Mouse (Mus musculus): ENCODE measurements at regions not wholly inside any gene's neighbourhood (a gene's known extent, or its start where the extent isn't known, plus 50 kb on each side); places are given as distances from the start of the nearest gene placed in this dataset.

DNA sequence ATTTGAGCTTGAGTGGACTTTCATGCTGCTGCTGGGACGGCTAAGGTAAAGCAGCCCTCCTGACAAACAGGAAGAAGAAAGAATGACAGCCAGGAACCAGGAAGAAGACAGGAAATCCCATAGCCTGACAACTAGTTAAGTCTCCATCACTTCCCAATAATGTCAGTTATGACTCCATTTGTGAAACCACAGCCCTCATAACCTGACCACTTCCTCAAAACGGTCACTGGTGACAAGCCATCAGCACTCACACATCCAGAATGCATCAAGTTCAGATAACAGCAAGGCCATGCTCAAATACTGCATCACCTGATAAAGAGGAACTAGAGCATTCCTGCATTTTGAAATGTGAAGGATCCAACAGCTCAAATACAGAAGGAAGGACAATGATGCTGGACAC is 288.3 kb downstream of the Zfp706 start:
- Histone ChIP-seq H3K27ac (ENCODE audit: insufficient read depth, low read length) (no peak overlapping the region), H3K4me1 (ENCODE audit: control insufficient read depth, insufficient read depth, low read length) (peaks cover 5% of the 10 kb centered on the region), H3K4me3 (ENCODE audit: insufficient read depth, low read length) (no peak overlapping the region)
- TF ChIP-seq CTCF (IDR thresholded peaks at IDR 0.05; ENCODE audit: extremely low read depth, insufficient read depth, low read length) (no peak), POLR2A (IDR thresholded peaks at IDR 0.05; ENCODE audit: extremely low read depth, insufficient read depth, low read length) (no peak)

DNA sequence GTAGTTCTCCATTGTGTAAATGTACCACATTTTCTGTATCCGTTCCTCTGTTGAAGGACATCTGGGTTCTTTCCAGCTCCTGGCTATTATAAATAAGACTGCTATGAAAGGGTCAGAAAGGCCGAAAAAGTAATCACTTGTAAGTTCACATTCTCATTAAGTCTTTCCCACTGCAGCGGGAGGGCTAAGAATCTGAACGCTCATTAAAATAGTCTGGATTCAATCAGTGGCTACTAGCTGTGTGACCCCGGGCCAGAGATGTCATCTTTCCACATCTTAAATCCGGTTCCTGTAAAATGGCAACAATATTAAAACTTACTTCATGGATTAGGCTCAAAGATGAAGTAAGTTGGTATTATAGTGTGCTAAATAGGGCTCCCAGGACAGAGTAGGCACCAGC is 289.7 kb downstream of the Zfp706 start:
- no peak for TF ChIP-seq CTCF (IDR thresholded peaks at IDR 0.05; ENCODE audit: extremely low read depth, insufficient read depth, low read length)
- H3K27ac ChIP-seq (ENCODE audit: insufficient read depth, low read length), result no peak overlapping the region

DNA sequence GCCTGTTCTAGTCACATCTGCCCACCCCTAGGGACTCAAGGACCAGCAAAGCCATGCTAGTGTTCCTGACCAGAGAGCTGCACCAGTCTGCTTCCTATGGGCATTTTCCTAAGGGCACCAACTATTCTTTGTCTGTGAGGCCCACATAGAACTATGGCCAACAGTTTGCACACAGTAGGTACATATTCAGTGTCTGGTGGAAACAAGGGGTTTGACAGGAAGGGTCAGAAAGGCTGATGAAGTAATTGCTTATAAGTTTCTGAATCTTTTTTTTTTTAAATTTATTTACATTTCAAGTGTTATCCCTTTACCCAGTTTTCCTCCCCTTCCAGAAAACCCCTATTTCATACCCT is 290.9 kb downstream of the Zfp706 start:
- Histone ChIP-seq H3K4me1 (ENCODE audit: control insufficient read depth, insufficient read depth, low read length) (peaks cover 5% of the 10 kb centered on the region), H3K4me3 (ENCODE audit: insufficient read depth, low read length) (no peak overlapping the region), H3K27ac (ENCODE audit: insufficient read depth, low read length) (peak overlapping the region; percentile 70)
- TF ChIP-seq POLR2A (IDR thresholded peaks at IDR 0.05; ENCODE audit: extremely low read depth, insufficient read depth, low read length) (no peak), CTCF (IDR thresholded peaks at IDR 0.05; ENCODE audit: extremely low read depth, insufficient read depth, low read length) (no peak)

More for the DNA sequence above, 289.7 kb downstream of the Zfp706 start:
- Histone ChIP-seq H3K4me1 (ENCODE audit: control insufficient read depth, insufficient read depth, low read length) (peaks cover 5% of the 10 kb centered on the region), H3K4me3 (ENCODE audit: insufficient read depth, low read length) (no peak overlapping the region)

DNA sequence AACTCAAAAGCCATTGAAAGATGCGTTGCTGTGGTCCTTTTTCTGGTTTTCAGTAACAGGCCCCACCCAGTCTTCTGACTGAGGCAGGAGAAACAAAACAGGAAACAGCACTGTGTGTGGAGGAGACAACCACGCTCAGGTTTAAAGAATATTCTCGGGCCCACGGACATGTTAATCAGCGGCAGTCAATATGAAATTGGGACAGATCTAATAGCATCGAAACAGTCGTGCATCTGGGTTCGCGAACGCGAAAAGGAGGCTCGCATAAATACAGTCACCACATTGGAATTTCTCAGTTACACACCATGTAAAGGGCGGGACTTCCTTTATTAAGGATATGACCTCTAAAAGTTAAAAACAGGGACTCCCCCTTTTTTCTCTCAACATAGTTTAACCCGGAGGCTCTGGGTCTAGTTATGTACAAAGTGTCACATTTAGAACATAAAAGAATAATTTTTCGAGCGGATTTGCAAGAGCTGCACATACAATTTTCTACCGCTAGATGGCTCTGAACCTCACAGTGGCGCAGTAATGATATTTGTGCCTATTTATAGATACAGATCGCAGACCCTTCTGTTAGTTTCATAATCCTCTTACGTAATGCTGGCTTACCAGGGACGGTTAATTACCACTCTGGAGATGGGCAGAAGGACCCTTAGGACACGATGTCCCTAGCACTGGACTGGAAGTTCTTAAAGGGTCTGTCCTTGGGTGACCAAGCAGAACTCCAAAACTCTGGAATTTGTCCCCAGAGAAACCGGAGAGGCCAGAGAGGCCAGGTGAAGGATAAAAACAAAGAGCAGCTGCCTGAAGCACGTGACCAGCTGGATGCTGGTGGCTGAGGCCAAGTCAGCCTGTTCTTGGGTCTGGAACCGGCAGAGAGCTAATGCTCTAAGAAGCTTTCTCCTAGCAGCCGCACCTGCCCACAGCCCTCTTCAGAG is 291.6 kb downstream of the Zfp706 start:
- peaks cover 5% of the 10 kb centered on the region for H3K4me1 ChIP-seq (ENCODE audit: control insufficient read depth, insufficient read depth, low read length)
- TF ChIP-seq POLR2A (IDR thresholded peaks at IDR 0.05; ENCODE audit: extremely low read depth, insufficient read depth, low read length) (0 out of 2 replicates have a peak, but pooled peaks have one; percentile 4), CTCF (IDR thresholded peaks at IDR 0.05; ENCODE audit: extremely low read depth, insufficient read depth, low read length) (peak; percentile 65)
- H3K27ac ChIP-seq (ENCODE audit: insufficient read depth, low read length), result peak overlapping the region; percentile 70
- peak overlapping the region; percentile 3; the same call in 1 of the 2 replicates for H3K4me3 ChIP-seq (ENCODE audit: insufficient read depth, low read length)

DNA sequence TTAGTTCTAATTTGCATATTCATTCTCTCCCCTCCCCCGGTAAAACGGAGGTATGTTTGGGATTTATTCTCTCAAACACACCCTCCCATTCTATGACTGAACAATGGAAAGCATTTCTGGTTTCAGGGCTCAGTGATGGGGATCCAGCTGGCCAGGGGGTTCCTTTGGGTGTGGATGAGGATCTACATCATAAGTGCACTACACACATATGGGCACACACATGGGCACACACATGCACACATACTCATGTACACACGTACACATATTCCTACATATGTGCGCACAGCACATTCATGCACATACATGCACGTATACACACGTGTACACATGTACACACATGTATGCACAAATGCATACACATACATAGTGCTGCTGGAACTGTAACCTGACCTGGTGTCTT is 292.4 kb downstream of the Zfp706 start:
- no peak for TF ChIP-seq CTCF (IDR thresholded peaks at IDR 0.05; ENCODE audit: extremely low read depth, insufficient read depth, low read length)
- peaks cover 5% of the 10 kb centered on the region for H3K4me1 ChIP-seq (ENCODE audit: control insufficient read depth, insufficient read depth, low read length)

DNA sequence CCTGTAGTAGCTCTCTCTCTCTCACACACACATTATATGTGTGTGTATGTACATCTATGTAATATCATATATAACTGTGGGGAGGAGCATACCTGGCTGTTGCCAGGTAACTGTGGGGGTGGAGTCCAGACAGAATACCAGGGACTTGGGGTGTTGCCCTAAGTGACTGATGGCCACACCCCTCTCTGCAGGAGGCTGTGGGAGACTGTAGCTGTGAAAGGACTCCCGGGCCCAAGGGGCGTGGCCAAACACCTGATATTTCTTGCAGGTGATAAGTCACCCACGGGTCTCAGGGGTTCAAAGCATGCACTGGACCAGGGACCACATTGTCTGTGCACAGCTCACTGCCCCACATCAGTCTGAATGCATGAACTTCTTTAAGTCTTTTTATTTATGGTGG is 297.8 kb downstream of the Zfp706 start:
- no peak overlapping the region for H3K27ac ChIP-seq (ENCODE audit: insufficient read depth, low read length)
- TF ChIP-seq POLR2A (IDR thresholded peaks at IDR 0.05; ENCODE audit: extremely low read depth, insufficient read depth, low read length) (no peak), CTCF (IDR thresholded peaks at IDR 0.05; ENCODE audit: extremely low read depth, insufficient read depth, low read length) (no peak)
- no peak overlapping the region for H3K4me3 ChIP-seq (ENCODE audit: insufficient read depth, low read length)
- H3K4me1 ChIP-seq (ENCODE audit: control insufficient read depth, insufficient read depth, low read length), result no peaks in the 10 kb centered on the region

More for the DNA sequence above, 292.4 kb downstream of the Zfp706 start:
- H3K27ac ChIP-seq (ENCODE audit: insufficient read depth, low read length), result no peak overlapping the region
- no peak overlapping the region for H3K4me3 ChIP-seq (ENCODE audit: insufficient read depth, low read length)

DNA sequence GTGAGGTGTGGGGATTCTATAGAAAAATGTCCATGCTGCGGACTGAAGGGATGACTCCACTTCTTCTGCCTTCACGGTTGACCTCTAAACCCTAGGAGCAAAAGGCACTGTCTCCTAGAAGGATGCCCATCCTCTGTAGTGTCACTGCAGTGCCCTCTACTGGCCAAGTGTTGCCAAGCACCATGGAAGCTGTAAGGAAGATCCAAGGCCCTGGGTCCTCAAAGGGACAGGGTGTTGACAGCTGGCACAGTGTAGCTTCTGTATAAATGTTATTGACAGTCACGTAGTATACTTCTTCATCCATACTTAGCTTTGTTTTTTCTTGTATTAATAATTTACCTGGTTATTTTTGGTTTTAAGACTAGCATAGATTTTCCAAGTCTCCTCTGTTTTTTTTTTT is 299.1 kb downstream of the Zfp706 start:
- H3K27ac ChIP-seq (ENCODE audit: insufficient read depth, low read length), result no peak overlapping the region
- no peaks in the 10 kb centered on the region for H3K4me1 ChIP-seq (ENCODE audit: control insufficient read depth, insufficient read depth, low read length)
- H3K4me3 ChIP-seq (ENCODE audit: insufficient read depth, low read length), result no peak overlapping the region
- TF ChIP-seq POLR2A (IDR thresholded peaks at IDR 0.05; ENCODE audit: extremely low read depth, insufficient read depth, low read length), result no peak
- peak; percentile 93 for TF ChIP-seq CTCF (IDR thresholded peaks at IDR 0.05; ENCODE audit: extremely low read depth, insufficient read depth, low read length)

DNA sequence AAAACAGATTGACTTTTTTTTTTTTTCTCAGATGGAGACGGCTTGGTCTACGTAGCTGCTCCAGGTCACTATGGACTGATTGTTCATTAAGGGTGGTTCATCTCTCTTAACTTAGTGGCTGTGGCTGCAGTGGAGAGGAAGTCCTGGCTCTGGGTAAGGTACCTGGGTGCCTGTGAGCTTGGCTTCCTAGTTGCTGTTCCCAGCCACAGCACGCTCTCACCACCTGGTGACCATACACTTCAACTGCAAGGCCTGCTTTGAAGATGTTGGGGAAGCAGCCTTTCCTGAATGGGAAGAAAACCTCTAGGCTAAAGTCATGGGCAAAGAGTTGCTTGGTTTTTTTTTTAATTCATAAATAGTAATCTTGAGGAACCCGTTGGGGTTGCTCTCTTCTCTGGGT is 301.6 kb downstream of the Zfp706 start:
- TF ChIP-seq CTCF (IDR thresholded peaks at IDR 0.05; ENCODE audit: extremely low read depth, insufficient read depth, low read length) (peak; percentile 91), POLR2A (IDR thresholded peaks at IDR 0.05; ENCODE audit: extremely low read depth, insufficient read depth, low read length) (no peak)
- Histone ChIP-seq H3K4me3 (ENCODE audit: insufficient read depth, low read length) (no peak overlapping the region), H3K4me1 (ENCODE audit: control insufficient read depth, insufficient read depth, low read length) (no peaks in the 10 kb centered on the region), H3K27ac (ENCODE audit: insufficient read depth, low read length) (no peak overlapping the region)

GRCm38 (mm10) chr15:36705391-36705790 is 302.2 kb downstream of the Zfp706 start:
- Histone ChIP-seq H3K27ac (ENCODE audit: insufficient read depth, low read length) (no peak overlapping the region), H3K4me3 (ENCODE audit: insufficient read depth, low read length) (no peak overlapping the region), H3K4me1 (ENCODE audit: control insufficient read depth, insufficient read depth, low read length) (no peaks in the 10 kb centered on the region)
- TF ChIP-seq CTCF (IDR thresholded peaks at IDR 0.05; ENCODE audit: extremely low read depth, insufficient read depth, low read length) (no peak), POLR2A (IDR thresholded peaks at IDR 0.05; ENCODE audit: extremely low read depth, insufficient read depth, low read length) (no peak)

GRCm38 (mm10) chr15:36701846-36702245 is 305.7 kb downstream of the Zfp706 start:
- H3K4me1 ChIP-seq (ENCODE audit: control insufficient read depth, insufficient read depth, low read length), result no peaks in the 10 kb centered on the region
- no peak for TF ChIP-seq POLR2A (IDR thresholded peaks at IDR 0.05; ENCODE audit: extremely low read depth, insufficient read depth, low read length)
- TF ChIP-seq CTCF (IDR thresholded peaks at IDR 0.05; ENCODE audit: extremely low read depth, insufficient read depth, low read length), result no peak
- H3K27ac ChIP-seq (ENCODE audit: insufficient read depth, low read length), result no peak overlapping the region
- H3K4me3 ChIP-seq (ENCODE audit: insufficient read depth, low read length), result no peak overlapping the region
